Mouse (Mus musculus) stomach, embryonic 16.5 days (tissue): Measurements from ENCODE around the gene Hdlbp. TPM values are rescaled to one million over a fixed set of nuclear protein-coding genes. Genes with fewer than 3 reads are reported as not detected.

Experiments used
- polyA plus RNA-seq: library from polyadenylated mRNA; unstranded; fragments of >200 nt; fragmentation: Nextera tagmentation; extraction: Ambion mirVana; gene quantifications from 2 replicates; pipeline ENCODE4 v1.2.1, GENCODE M21; 2015

The Hdlbp gene
- polyA plus RNA-seq, 1 experiment from 2014 or later = 162 TPM

Other genes starting within 250 kb of the Hdlbp start
- 9.2 and 9.3 TPM in 2 replicates for gene Sned1, start 243.0 kb downstream of the Hdlbp start, polyA plus RNA-seq
- 26.6 and 29.1 TPM in 2 replicates for gene Mterf4, start 172.9 kb downstream of the Hdlbp start, polyA plus RNA-seq
- 50.3 and 61.1 TPM in 2 replicates for gene Ppp1r7, start 136.0 kb downstream of the Hdlbp start, polyA plus RNA-seq
- gene Pask, start 135.3 kb downstream of the Hdlbp start, polyA plus RNA-seq = 10.6 and 13.8 TPM in 2 replicates
- gene Ano7, start 104.9 kb downstream of the Hdlbp start, polyA plus RNA-seq = 2.1 and 2.9 TPM in 2 replicates
- gene Farp2, start 33.3 kb upstream of the Hdlbp start, polyA plus RNA-seq = 6.9 and 7.2 TPM in 2 replicates
- gene Stk25, start 179.8 kb upstream of the Hdlbp start, polyA plus RNA-seq = 135 and 142 TPM in 2 replicates
- 64.5 and 66.8 TPM in 2 replicates for gene Bok, start 206.8 kb upstream of the Hdlbp start, polyA plus RNA-seq